Mouse (Mus musculus) spleen, postnatal 0 days (tissue): ENCODE measurements around the gene Coq6. TPM values are rescaled to one million over a fixed set of nuclear protein-coding genes. Genes with fewer than 3 reads are reported as not detected.

Experiments
- polyA plus RNA-seq: library from polyadenylated mRNA; unstranded; fragments of >200 nt; fragmentation: Nextera tagmentation; extraction: Ambion mirVana; gene quantifications from 2 replicates; pipeline ENCODE4 v1.2.1, GENCODE M21; 2015

The Coq6 gene
- 20.7 and 21.5 TPM in 2 replicates for polyA plus RNA-seq

GRCm38 (mm10) chr12:84361555-84362489 is at the start of gene Coq6, which contains the start of gene Fam161b:
TSS of gene Coq6 (plus strand) at chr12:84361657.
TSS of gene Fam161b (minus strand) at chr12:84361833.

GRCm38 (mm10) chr12:84316721-84317621 is 44.5 kb upstream of the Coq6 start, which contains the start of gene Zfp410:
TSS of gene Zfp410 (plus strand) at chr12:84316852.

DNA sequence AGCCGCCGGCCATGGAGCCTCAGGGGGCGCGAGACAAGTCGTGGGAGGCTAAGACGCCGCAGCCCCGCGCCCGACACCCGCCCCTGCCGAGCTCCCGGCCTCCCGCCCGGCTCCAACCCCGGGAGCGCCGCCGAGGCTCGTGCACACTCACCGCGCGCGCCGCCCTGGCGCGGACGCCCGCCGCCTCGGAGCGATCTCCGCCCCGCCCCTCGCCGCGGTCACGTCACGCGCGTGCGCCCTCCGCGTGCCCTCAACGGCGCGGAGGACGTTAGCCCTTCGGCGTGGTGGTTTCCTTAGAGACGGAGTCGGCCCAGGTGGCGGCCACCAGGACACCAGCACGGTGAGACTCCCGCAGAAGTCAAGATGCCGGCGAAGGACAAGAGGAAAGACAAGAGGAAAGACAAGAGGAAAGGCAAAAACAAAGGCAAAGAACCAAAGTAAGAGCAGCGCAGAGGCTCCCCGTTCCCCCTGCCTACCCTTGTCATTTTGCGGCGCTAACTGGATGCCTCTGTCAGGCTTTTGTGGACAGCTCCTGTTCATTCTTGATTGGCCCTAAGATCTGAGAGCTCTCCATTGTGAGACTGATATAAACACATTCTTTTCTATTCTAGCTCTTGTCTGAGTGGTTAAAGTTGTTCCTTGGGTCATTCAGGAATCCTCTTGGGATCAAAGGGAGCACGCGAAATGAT is 47.5 kb downstream of the Coq6 start, which contains the start of the genes Entpd5 and Bbof1:
TSS of gene Entpd5 (minus strand) at position 211 of the 689 bp plus-strand sequence.
TSS of gene Bbof1 (plus strand) at position 253 of the 689 bp plus-strand sequence.

DNA sequence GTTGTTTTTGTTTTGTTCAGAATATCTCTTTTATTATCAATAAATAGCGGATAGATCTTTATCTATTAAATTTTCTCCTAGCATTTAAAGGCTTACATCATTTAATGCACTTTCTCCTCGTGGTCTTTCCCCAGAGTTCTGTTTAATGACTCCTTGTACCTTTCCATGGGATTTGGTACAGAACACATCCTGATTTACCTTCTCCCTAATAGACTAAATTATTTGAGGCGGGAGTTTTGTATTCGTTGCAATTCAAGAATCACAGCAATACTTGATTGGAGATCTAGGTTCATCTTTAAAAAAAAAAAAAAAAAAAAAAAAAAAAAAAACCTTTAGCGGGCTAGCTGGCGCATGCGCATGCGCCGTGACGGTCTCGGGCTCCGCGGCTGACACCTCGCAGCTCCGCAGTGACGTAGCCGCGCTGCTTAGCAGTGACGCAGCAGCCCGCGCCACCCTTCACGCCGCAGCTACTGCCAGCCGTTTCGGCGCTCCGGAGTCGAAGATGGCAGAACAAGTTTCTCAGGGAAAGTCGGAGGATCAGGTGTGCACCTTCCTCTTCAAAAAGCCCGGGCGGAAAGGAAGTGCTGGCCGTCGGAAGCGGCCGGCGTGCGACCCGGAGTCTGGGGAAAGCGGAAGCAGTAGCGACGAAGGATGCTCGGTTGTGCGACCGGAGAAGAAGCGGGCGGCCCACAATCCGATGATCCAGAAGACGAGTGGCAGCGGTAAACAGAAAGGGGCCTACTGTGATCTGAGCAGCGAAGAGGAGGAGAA is 55.6 kb downstream of the Coq6 start, which contains the start of gene Rnf113a2:
TSS of gene Rnf113a2 (plus strand) at position 363 of the 771 bp plus-strand sequence.

Other genes starting within 250 kb of the Coq6 start
- gene Dnal1, start 247.3 kb upstream of the Coq6 start, polyA plus RNA-seq: 0.63 and 1.0 TPM in 2 replicates
- 0.41 and 0.43 TPM in 2 replicates for gene Pnma1, start 213.2 kb upstream of the Coq6 start, polyA plus RNA-seq
- 6.1 and 6.8 TPM in 2 replicates for gene Elmsan1, start 142.8 kb upstream of the Coq6 start, polyA plus RNA-seq
- gene Ptgr2, start 76.4 kb upstream of the Coq6 start, polyA plus RNA-seq: 24.6 and 25.1 TPM in 2 replicates
- 45.0 and 48.5 TPM in 2 replicates for gene Zfp410, start 44.8 kb upstream of the Coq6 start, polyA plus RNA-seq
- gene Fam161b, start 176 bp downstream of the Coq6 start, polyA plus RNA-seq: 0.97 and 1.4 TPM in 2 replicates
- gene Entpd5, start 47.4 kb downstream of the Coq6 start, polyA plus RNA-seq: 6.5 and 7.0 TPM in 2 replicates
- 0.53 and 0.63 TPM in 2 replicates for gene Bbof1, start 47.4 kb downstream of the Coq6 start, polyA plus RNA-seq
- 23.2 and 26.2 TPM in 2 replicates for gene Rnf113a2, start 55.5 kb downstream of the Coq6 start, polyA plus RNA-seq
- gene Aldh6a1, start 89.3 kb downstream of the Coq6 start, polyA plus RNA-seq: 8.4 and 11.7 TPM in 2 replicates
- 12.8 and 14.9 TPM in 2 replicates for gene Lin52, start 89.8 kb downstream of the Coq6 start, polyA plus RNA-seq
- not detected in 2 replicates for gene Vsx2, start 208.1 kb downstream of the Coq6 start, polyA plus RNA-seq